Mouse (Mus musculus) stomach, embryonic 14.5 days (tissue): ENCODE data around the gene Pcnx3. TPM values are rescaled to one million over a fixed set of nuclear protein-coding genes. Genes with fewer than 3 reads are reported as not detected.

Experiments used
- ATAC-seq: fragments of 200-750 bp; cut with Nextera tagmentation; 2 replicates; pipeline ENCODE4 v1.8.0; 2017; ENCODE audit warnings: low read depth, moderate TSS enrichment; ENCODE audit not compliant: insufficient number of reproducible peaks, insufficient read depth, low FRiP score
- H3K27ac ChIP-seq: fragments of 300-500 bp; sonication (generic); 2 replicates; pipeline ENCODE4 v1.5.1; 2014; ENCODE audit warnings: mild to moderate bottlenecking, low read length, moderate library complexity, mixed read lengths
- H3K27me3 ChIP-seq: fragments of 300-500 bp; sonication (generic); 2 replicates; pipeline ENCODE4 v1.6.1; 2014; ENCODE audit warnings: low read length, control low read depth, mixed read lengths; ENCODE audit not compliant: control insufficient read depth, insufficient read depth
- H3K36me3 ChIP-seq: fragments of 300-500 bp; sonication (generic); 2 replicates; pipeline ENCODE4 v1.6.1; 2014; ENCODE audit warnings: mild to moderate bottlenecking, control low read depth, low read length, moderate library complexity, mixed read lengths; ENCODE audit not compliant: control insufficient read depth, insufficient read depth
- H3K4me1 ChIP-seq: fragments of 300-500 bp; sonication (generic); 2 replicates; pipeline ENCODE4 v1.6.1; 2014; ENCODE audit warnings: low read length, control low read depth, mixed read lengths; ENCODE audit not compliant: control insufficient read depth, insufficient read depth
- H3K4me2 ChIP-seq: fragments of 300-500 bp; sonication (generic); replicated peaks from 2 replicates; pipeline ENCODE4 v1.6.1; 2014; ENCODE audit warnings: low read depth, low read length, control low read depth
- H3K4me3 ChIP-seq: fragments of 300-500 bp; sonication (generic); 2 replicates; pipeline ENCODE4 v1.5.1; 2014; ENCODE audit warnings: low read depth, low read length, control low read depth
- H3K9ac ChIP-seq: fragments of 300-500 bp; sonication (generic); replicated peaks from 2 replicates; pipeline ENCODE4 v1.6.1; 2014; ENCODE audit warnings: low read depth, mild to moderate bottlenecking, control low read depth, low read length, moderate library complexity, mixed read lengths
- H3K9me3 ChIP-seq: fragments of 300-500 bp; sonication (generic); 2 replicates; pipeline ENCODE4 v1.6.1; 2016; ENCODE audit warnings: low read depth, low read length, control low read depth; ENCODE audit not compliant: control insufficient read depth
- whole genome bisulfite sequencing: fragments of 180-500 bp; shearing (Covaris S2); extraction: QIAGEN DNeasy Blood & Tissue Kit; methylation state at CpG from one replicate; pipeline ENCODE4 v1.1.7; 2014; 5-methylcytosine and 5-hydroxymethylcytosine counted together
- polyA plus RNA-seq: library from polyadenylated mRNA; unstranded; fragments of >200 nt; fragmentation: Nextera tagmentation; extraction: Ambion mirVana; gene quantifications from 2 replicates; pipeline ENCODE4 v1.2.1, GENCODE M21; 2014

Pcnx3 gene
- polyA plus RNA-seq, 1 experiment from 2014 or later, result 32.1 TPM

DNA sequence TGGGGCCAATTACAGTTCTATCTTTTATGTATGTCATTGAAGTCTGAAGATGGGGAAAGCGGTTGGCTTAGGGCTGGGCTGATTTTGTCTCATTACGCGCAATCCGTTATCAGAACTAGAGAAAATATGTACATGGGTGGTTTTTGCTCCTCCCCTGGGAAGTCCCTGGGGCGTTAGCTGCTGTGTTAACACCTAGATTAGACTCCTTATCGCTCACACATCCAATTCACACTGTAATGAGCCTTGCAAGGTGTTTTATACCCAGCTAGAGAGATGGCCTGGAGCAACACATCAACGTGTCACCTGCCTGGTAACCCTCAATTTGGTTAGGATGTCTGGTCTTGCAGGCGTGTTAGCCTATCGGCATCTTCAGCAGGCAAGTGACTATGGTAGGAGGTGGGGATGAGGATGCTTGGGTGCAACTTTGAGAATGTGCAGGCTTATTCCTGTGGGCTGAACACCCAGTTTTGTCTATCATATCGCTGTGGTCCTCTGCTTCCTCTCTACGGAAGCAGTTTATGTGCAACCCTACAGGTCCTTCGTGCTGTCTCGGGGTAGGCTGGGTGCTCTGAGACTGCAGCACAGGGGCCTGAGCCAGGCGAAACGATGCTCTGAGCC lies 38.4 kb upstream of the Pcnx3 start:
- Histone ChIP-seq H3K9ac (0 out of 2 replicates have a peak overlapping the region, but pooled peaks have one; percentile 91), H3K27me3 (no peaks in the 10 kb centered on the region), H3K4me1 (peaks cover 48% of the 10 kb centered on the region), H3K9me3 (no peaks in the 10 kb centered on the region), H3K4me2 (peak overlapping the region; percentile 96), H3K36me3 (peaks cover 11% of the 10 kb centered on the region; the same call in 1 of the 2 replicates), H3K4me3 (peak overlapping the region; percentile 73), H3K27ac (peak overlapping the region; percentile 48; the same call in 1 of the 2 replicates)
- 72% methylated on average over 15 of the region's 15 CpGs for WGBS
- no peak for ATAC-seq

DNA sequence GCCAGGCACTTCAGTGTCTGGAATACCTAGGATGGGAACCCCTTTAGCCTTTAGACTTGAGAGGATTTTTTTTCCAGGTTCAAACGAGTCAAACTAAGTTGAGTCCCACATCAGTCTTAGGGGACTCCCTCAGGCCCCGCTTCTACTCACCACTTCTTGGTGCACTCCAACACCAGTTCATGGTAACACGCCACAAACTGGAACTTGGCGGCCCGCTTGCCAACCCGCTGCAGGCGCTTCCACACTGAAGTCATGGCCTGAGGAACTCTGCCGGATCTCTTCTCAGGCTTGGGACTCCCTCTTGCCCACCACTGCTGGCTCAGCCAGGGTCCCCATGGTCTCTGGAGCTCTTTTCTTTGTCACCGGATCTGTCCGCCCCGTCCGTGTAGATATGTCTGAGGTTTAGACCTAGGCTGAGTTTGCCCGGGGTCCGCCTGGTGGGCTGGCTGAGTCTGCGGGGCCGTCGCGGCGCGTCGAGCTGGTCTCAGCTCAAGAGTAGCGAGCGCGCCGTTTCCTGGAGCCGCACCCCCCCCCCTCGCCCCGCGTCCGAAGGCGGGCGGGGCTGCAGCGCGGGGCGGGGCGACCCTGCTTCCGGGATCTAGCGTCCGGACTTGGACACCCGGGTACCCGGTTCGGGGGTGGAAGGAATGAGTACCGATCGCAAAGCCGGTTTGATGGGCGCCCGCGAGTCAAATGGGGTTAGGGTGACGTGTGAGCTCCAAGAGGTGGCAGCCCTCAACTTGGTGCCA lies 37.2 kb upstream of the Pcnx3 start, which contains the start of gene Ehbp1l1:
Gene Ehbp1l1 (minus strand): TSS at position 551 of the 749 bp plus-strand sequence.
- 0 out of 2 replicates have a peak, but pooled peaks have one; percentile 14 for ATAC-seq
- WGBS, result 13% methylated on average over 40 of the region's 49 CpGs

DNA sequence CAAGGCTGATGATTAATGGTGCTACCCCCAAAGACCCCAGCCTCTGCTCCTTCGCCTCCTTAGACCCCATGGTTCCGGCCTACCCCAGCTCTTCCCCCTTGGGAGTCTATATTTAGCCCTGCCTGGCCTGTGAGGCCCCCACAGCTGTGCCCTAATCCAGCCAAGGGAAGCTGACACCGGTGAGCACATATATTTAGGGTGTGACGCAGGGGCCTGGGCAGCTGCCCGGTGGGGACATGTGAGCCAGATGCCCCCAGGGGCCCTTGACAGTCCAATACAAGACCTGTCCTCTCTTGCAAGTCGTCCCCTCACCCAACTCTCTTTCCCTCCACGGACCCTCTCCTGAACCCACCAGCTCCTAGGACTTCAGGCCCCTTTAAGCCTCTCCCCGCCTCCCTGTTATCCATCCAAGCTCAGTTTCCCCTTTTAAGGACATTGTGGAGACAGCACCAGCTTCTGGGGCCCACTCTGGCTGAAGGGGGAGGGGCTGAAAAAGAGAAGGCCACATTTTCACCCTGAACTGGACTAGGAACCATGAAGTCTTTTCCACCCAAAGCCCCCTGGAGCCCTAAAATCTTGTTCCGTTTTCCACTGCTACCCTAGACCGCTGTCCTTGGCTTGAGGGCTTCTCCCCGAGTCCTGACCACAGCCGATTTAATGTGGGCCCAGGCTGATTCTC lies 36.5 kb upstream of the Pcnx3 start:
- Histone ChIP-seq H3K36me3 (peaks cover 25% of the 10 kb centered on the region), H3K9me3 (no peaks in the 10 kb centered on the region), H3K27me3 (no peaks in the 10 kb centered on the region), H3K9ac (peak overlapping the region; percentile 77), H3K27ac (peak overlapping the region; percentile 73), H3K4me3 (peak overlapping the region; percentile 50), H3K4me2 (peak overlapping the region; percentile 96), H3K4me1 (peaks cover 40% of the 10 kb centered on the region)
- no peak for ATAC-seq
- WGBS, result 57% methylated on average over 12 of the region's 12 CpGs

More for the DNA sequence above, 37.2 kb upstream of the Pcnx3 start, which contains the start of gene Ehbp1l1:
- Histone ChIP-seq H3K4me2 (peak within 1 kb of the TSS; percentile 96), H3K36me3 (peaks cover 17% of the 10 kb centered on the region), H3K27ac (peak within 1 kb of the TSS; percentile 73), H3K4me1 (peaks cover 46% of the 10 kb centered on the region), H3K27me3 (no peaks in the 10 kb centered on the region), H3K9ac (peak within 1 kb of the TSS; percentile 77), H3K4me3 (peak within 1 kb of the TSS; percentile 73), H3K9me3 (no peaks in the 10 kb centered on the region)

DNA sequence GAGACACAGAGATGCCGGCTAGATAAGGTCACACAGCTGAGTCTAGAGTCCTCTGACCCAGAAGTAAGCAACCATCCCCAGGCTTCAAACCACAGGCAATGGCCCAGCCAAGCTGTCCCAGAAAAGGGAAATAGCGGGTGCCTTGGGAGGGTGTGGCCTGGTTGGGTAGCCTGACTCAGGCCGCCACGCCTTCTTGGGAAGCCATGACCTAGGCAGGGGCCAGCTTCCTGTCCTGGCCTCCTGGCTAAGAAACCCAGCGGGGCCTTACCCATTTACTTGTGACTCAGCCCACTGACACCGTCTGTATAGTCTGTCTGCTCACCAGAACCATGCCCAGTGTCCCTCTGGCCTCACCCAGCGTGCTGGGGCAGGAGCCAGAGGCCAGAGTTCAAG lies 35.8 kb upstream of the Pcnx3 start:
- Histone ChIP-seq H3K4me3 (peak overlapping the region; percentile 50), H3K36me3 (peaks cover 31% of the 10 kb centered on the region), H3K9me3 (no peaks in the 10 kb centered on the region), H3K27me3 (no peaks in the 10 kb centered on the region), H3K4me1 (peaks cover 35% of the 10 kb centered on the region), H3K4me2 (peak overlapping the region; percentile 96), H3K27ac (peak overlapping the region; percentile 73), H3K9ac (peak overlapping the region; percentile 77)
- ATAC-seq, result no peak; the same call in 1 of the 2 replicates
- WGBS, result 63% methylated on average over 7 of the region's 7 CpGs

DNA sequence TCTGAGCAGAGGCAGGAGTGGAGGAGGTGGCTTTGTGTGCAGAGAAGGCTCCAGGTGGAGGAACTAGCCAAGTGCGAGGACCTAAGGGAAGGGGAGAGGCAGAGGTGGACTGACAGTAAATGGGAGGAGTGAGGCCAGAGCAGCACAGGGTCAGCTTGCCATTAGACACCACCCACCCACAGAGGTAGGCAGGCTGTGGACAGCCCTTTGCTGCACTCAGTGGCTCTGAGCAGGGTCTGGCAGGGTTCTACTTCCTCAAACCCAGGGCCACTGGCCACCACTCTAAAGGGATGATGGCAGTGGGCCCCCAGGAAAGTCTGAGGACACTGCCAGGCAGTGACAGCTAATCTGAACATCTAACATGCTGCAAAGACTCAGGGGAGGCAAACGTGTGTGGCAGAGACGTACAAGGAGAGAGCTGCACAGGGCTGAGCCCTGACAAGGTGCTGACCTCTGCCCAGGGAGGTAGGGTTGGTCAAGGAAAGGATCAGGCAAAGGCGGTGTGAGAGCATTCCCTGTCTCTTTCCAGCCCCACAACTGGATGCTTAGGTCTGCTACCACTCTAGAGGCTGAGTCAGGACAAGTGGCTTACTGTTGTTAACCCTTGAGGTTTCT lies 35.3 kb upstream of the Pcnx3 start:
- Histone ChIP-seq H3K36me3 (peaks cover 35% of the 10 kb centered on the region), H3K9me3 (no peaks in the 10 kb centered on the region), H3K4me2 (peak overlapping the region; percentile 96), H3K4me1 (peaks cover 35% of the 10 kb centered on the region), H3K4me3 (peak overlapping the region; percentile 50; the same call in 1 of the 2 replicates), H3K9ac (no peak overlapping the region), H3K27me3 (no peaks in the 10 kb centered on the region), H3K27ac (peak overlapping the region; percentile 48; the same call in 1 of the 2 replicates)
- WGBS, result 62% methylated on average over 4 of the region's 4 CpGs
- no peak for ATAC-seq

DNA sequence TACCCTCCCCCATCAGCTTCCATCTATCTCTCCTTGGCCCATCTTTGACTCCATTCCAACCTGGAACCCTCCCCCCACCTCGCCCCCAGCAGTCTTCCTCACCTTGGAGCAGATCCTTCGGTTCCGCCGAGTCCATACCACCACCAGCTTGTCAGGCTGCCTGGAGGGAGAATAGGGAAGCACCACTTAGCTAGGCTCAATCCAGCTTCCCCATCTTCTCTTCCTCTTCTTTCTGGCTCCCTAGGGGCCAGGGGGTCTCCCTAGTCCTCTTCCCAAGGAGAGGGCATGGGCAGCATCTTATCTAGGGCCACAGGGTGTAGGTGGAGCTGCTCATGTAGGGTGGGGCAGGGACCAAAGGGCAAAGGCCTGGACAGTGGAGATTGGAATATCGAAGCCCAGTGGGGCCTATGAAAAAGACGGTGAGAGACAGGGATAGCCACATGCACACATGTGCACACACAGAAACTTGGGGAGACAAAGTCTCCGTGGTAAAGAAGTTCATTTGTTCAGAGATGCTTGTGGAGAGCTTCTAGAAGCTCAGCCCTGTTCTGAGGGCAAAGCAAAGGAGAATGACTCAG lies 34.2 kb upstream of the Pcnx3 start:
- peaks cover 26% of the 10 kb centered on the region for H3K4me1 ChIP-seq
- no peaks in the 10 kb centered on the region for H3K9me3 ChIP-seq
- WGBS, result 93% methylated on average over 7 of the region's 7 CpGs
- H3K36me3 ChIP-seq, result peaks cover 43% of the 10 kb centered on the region
- no peak overlapping the region for H3K4me3 ChIP-seq
- H3K9ac ChIP-seq, result no peak overlapping the region
- no peak overlapping the region for H3K27ac ChIP-seq
- no peaks in the 10 kb centered on the region for H3K27me3 ChIP-seq
- no peak overlapping the region for H3K4me2 ChIP-seq
- ATAC-seq, result no peak

DNA sequence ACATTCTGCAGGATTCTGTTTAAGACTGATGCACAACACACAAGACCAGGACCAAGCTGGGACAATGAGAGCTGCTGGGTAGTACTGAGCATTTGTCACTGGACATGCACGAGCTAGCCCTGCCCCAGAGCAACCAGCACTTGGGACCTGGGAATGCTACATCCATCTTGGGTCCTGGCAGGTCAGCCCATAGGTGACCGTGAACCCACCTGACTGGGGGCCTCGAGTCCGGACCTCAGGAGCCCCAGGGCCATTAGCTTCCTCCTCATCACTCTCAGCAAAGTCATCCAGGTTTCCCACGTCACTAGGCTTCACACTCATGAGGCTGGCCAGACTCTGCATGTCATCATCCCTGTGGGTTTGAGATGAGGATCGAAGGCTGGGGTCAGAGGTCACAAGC lies 32.5 kb upstream of the Pcnx3 start:
- 85% methylated on average over 6 of the region's 6 CpGs for WGBS
- H3K27me3 ChIP-seq, result no peaks in the 10 kb centered on the region
- peaks cover 12% of the 10 kb centered on the region for H3K4me1 ChIP-seq
- H3K9ac ChIP-seq, result no peak overlapping the region
- no peak overlapping the region for H3K27ac ChIP-seq
- H3K36me3 ChIP-seq, result peaks cover 43% of the 10 kb centered on the region
- ATAC-seq, result no peak
- H3K4me2 ChIP-seq, result no peak overlapping the region
- no peak overlapping the region for H3K4me3 ChIP-seq
- no peaks in the 10 kb centered on the region for H3K9me3 ChIP-seq
